Mouse (Mus musculus): Measurements from ENCODE around the gene Cmtm3.

DNA sequence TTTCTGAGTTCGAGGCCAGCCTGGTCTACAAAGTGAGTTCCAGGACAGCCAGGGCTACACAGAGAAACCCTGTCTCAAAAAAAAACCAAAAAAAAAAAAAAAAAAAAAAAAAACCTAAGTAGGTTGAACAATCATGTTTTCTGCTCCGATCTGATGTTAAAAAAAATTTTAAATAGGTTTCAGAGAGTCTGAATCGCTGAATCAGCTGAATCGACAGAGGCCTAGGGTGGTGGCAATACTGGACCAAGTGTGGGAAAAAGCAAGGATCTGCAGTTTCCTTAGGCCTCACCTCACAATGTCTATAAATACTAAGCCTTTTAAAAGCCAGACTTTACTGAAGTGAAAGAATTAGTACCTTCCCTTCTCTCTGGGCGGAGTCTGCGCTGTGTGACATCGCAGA, 53.9 kb downstream of the Cmtm3 start:
- TF ChIP-seq TAL1 (IDR thresholded peaks at IDR 0.05; ENCODE audit: low read length) (no peak), GATA1 (IDR thresholded peaks at IDR 0.05; ENCODE audit: low read length) (no peak)
